Mouse (Mus musculus): ENCODE data around the gene Olfr1336. TPM values are rescaled to one million over a fixed set of nuclear protein-coding genes. Genes with fewer than 3 reads are reported as not detected.

Olfr1336 gene
- polyA plus RNA-seq, 1 experiment from 2014 or later, result not detected

- H3K4me3 ChIP-seq (ENCODE audit: low read depth, low read length), result no peak within 1 kb of the TSS
- TF ChIP-seq CTCF (IDR thresholded peaks at IDR 0.05; ENCODE audit: low read depth), result no peak
- no peak for ATAC-seq
- no peak within 1 kb of the TSS for H3K4me2 ChIP-seq (replicated peaks; ENCODE audit: low read depth)
- no peak within 1 kb of the TSS for H3K27ac ChIP-seq (ENCODE audit: low read depth, low read length)
- no peaks in the 10 kb centered on the region for H3K9me3 ChIP-seq (ENCODE audit: control insufficient read depth)
- no peaks in the 10 kb centered on the region for H3K4me1 ChIP-seq (replicated peaks; ENCODE audit: control insufficient read depth, insufficient read depth, low read length)
- WGBS, result 18% methylated on average over 2 of the region's 2 CpGs
- H3K27me3 ChIP-seq (replicated peaks; ENCODE audit: control insufficient read depth, insufficient read depth, low read length), result no peaks in the 10 kb centered on the region
- H3K9ac ChIP-seq (ENCODE audit: low read depth, low read length), result no peak within 1 kb of the TSS
- no peaks in the 10 kb centered on the region for H3K36me3 ChIP-seq (ENCODE audit: control insufficient read depth, insufficient read depth)
These were observed 30.9 kb downstream of the Olfr1336 start, which contains the start of gene Olfr5 for GRCm38 (mm10) chr7:6486841-6487240. Gene Olfr5 (minus strand): TSS chr7:6486941.

- WGBS, result 52% methylated on average over 1 of the region's 1 CpGs
- TF ChIP-seq CTCF (IDR thresholded peaks at IDR 0.05; ENCODE audit: low read depth), result no peak
- ATAC-seq, result no peak
These were observed 43.7 kb downstream of the Olfr1336 start, which contains the start of gene Olfr1347 for GRCm38 (mm10) chr7:6499655-6500054. Gene Olfr1347 (minus strand): TSS chr7:6499755.

GRCm38 (mm10) chr7:6508648-6509047 lies 52.7 kb downstream of the Olfr1336 start, which contains the start of gene Olfr1348:
Gene Olfr1348 (minus strand): TSS chr7:6508748.
- no peaks in the 10 kb centered on the region for H3K9me3 ChIP-seq (ENCODE audit: control insufficient read depth)
- no peak for TF ChIP-seq CTCF (IDR thresholded peaks at IDR 0.05; ENCODE audit: low read depth)
- no peak within 1 kb of the TSS for H3K27ac ChIP-seq (ENCODE audit: low read depth, low read length)
- ATAC-seq, result no peak
- H3K4me3 ChIP-seq (ENCODE audit: low read depth, low read length), result no peak within 1 kb of the TSS
- no peak within 1 kb of the TSS for H3K4me2 ChIP-seq (replicated peaks; ENCODE audit: low read depth)
- no peaks in the 10 kb centered on the region for H3K4me1 ChIP-seq (replicated peaks; ENCODE audit: control insufficient read depth, insufficient read depth, low read length)
- WGBS, result 87% methylated on average over 1 of the region's 1 CpGs
- no peaks in the 10 kb centered on the region for H3K36me3 ChIP-seq (ENCODE audit: control insufficient read depth, insufficient read depth)
- no peaks in the 10 kb centered on the region for H3K27me3 ChIP-seq (replicated peaks; ENCODE audit: control insufficient read depth, insufficient read depth, low read length)
- H3K9ac ChIP-seq (ENCODE audit: low read depth, low read length), result no peak within 1 kb of the TSS

More at GRCm38 (mm10) chr7:6499655-6500054, 43.7 kb downstream of the Olfr1336 start, which contains the start of gene Olfr1347:
- Histone ChIP-seq H3K4me3 (ENCODE audit: low read depth, low read length) (no peak within 1 kb of the TSS), H3K27ac (ENCODE audit: low read depth, low read length) (no peak within 1 kb of the TSS), H3K27me3 (replicated peaks; ENCODE audit: control insufficient read depth, insufficient read depth, low read length) (no peaks in the 10 kb centered on the region), H3K4me2 (replicated peaks; ENCODE audit: low read depth) (no peak within 1 kb of the TSS), H3K36me3 (ENCODE audit: control insufficient read depth, insufficient read depth) (no peaks in the 10 kb centered on the region), H3K9me3 (ENCODE audit: control insufficient read depth) (no peaks in the 10 kb centered on the region), H3K9ac (ENCODE audit: low read depth, low read length) (no peak within 1 kb of the TSS), H3K4me1 (replicated peaks; ENCODE audit: control insufficient read depth, insufficient read depth, low read length) (no peaks in the 10 kb centered on the region)

Other genes with a start within 250 kb of the Olfr1336 start
- gene Zscan5b, start 233.9 kb upstream of the Olfr1336 start, polyA plus RNA-seq (2015; fragmentation: Nextera tagmentation; extraction: Ambion mirVana), result not detected in 2 replicates
- not detected in 2 replicates for gene Epp13, start 203.5 kb upstream of the Olfr1336 start, polyA plus RNA-seq (2015; fragmentation: Nextera tagmentation; extraction: Ambion mirVana)
- gene Zfp667, start 169.6 kb upstream of the Olfr1336 start, polyA plus RNA-seq (2015; fragmentation: Nextera tagmentation; extraction: Ambion mirVana), result 2.1 and 2.4 TPM in 2 replicates
- 1.2 and 1.7 TPM in 2 replicates for gene Zfp583, start 124.9 kb upstream of the Olfr1336 start, polyA plus RNA-seq (2015; fragmentation: Nextera tagmentation; extraction: Ambion mirVana)
- gene Gm3854, start 112.4 kb upstream of the Olfr1336 start, polyA plus RNA-seq (2015; fragmentation: Nextera tagmentation; extraction: Ambion mirVana), result 0.08 and 0.20 TPM in 2 replicates
- 0.82 and 1.1 TPM in 2 replicates for gene Zfp78, start 92.9 kb upstream of the Olfr1336 start, polyA plus RNA-seq (2015; fragmentation: Nextera tagmentation; extraction: Ambion mirVana)
- gene Zfp28, start 72.9 kb upstream of the Olfr1336 start, polyA plus RNA-seq (2015; fragmentation: Nextera tagmentation; extraction: Ambion mirVana), result 2.5 and 3.3 TPM in 2 replicates
- gene Smim17, start 57.5 kb upstream of the Olfr1336 start, polyA plus RNA-seq (2015; fragmentation: Nextera tagmentation; extraction: Ambion mirVana), result 0.04 and 0.14 TPM in 2 replicates
- not detected in 2 replicates for gene Gm20715, start 45.9 kb upstream of the Olfr1336 start, polyA plus RNA-seq (2015; fragmentation: Nextera tagmentation; extraction: Ambion mirVana)
- not detected in 2 replicates for gene Olfr1344, start 17.5 kb upstream of the Olfr1336 start, polyA plus RNA-seq (2015; fragmentation: Nextera tagmentation; extraction: Ambion mirVana)
- gene Olfr1346, start 10.9 kb downstream of the Olfr1336 start, polyA plus RNA-seq (2015; fragmentation: Nextera tagmentation; extraction: Ambion mirVana), result not detected in 2 replicates
- not detected in 2 replicates for gene Olfr5, start 30.8 kb downstream of the Olfr1336 start, polyA plus RNA-seq (2015; fragmentation: Nextera tagmentation; extraction: Ambion mirVana)
- gene Olfr1347, start 43.6 kb downstream of the Olfr1336 start, polyA plus RNA-seq (2015; fragmentation: Nextera tagmentation; extraction: Ambion mirVana), result not detected in 2 replicates
- not detected in 2 replicates for gene Olfr1348, start 52.6 kb downstream of the Olfr1336 start, polyA plus RNA-seq (2015; fragmentation: Nextera tagmentation; extraction: Ambion mirVana)
- gene Olfr1349, start 66.8 kb downstream of the Olfr1336 start, polyA plus RNA-seq (2015; fragmentation: Nextera tagmentation; extraction: Ambion mirVana), result not detected in 2 replicates
- not detected in 2 replicates for gene Olfr1350, start 108.7 kb downstream of the Olfr1336 start, polyA plus RNA-seq (2015; fragmentation: Nextera tagmentation; extraction: Ambion mirVana)
- gene Zim1, start 240.3 kb downstream of the Olfr1336 start, polyA plus RNA-seq (2015; fragmentation: Nextera tagmentation; extraction: Ambion mirVana), result 0.71 and 0.73 TPM in 2 replicates